Mouse (Mus musculus): ENCODE results near the gene Ppp6r3. TPM values are rescaled to one million over a fixed set of nuclear protein-coding genes. Genes with fewer than 3 reads are reported as not detected.

The Ppp6r3 gene
- total and polyA plus RNA-seq, 2 experiments from 2014 or later = 32.4 to 58.8 TPM

- Histone ChIP-seq H3K4me2 (ENCODE audit: low read depth, low read length) (peak overlapping the region; percentile 92), H3K27ac (ENCODE audit: low read depth) (peak overlapping the region; percentile 97), H3K27me3 (ENCODE audit: control insufficient read depth, insufficient read depth, low read length) (no peaks in the 10 kb centered on the region), H3K4me1 (ENCODE audit: control insufficient read depth, insufficient read depth) (peaks cover 37% of the 10 kb centered on the region), H3K36me3 (replicated peaks; ENCODE audit: control insufficient read depth, insufficient read depth, low read length) (no peaks in the 10 kb centered on the region), H3K9ac (replicated peaks; ENCODE audit: low read depth, low read length) (peak overlapping the region; percentile 95), H3K9me3 (replicated peaks; ENCODE audit: control insufficient read depth, low read length) (no peaks in the 10 kb centered on the region), H3K4me3 (ENCODE audit: low read depth, low read length) (peak overlapping the region; percentile 95)
- under 1% methylated on average over 34 of the region's 50 CpGs for WGBS
- ATAC-seq (ENCODE audit: insufficient read depth, low read depth) (peak; percentile 37), DNase-seq (ENCODE audit: low spot score) (no peak)
- TF ChIP-seq CTCF (IDR thresholded peaks at IDR 0.05; ENCODE audit: low read depth) (no peak), EP300 (IDR thresholded peaks at IDR 0.05; ENCODE audit: low read depth) (no peak)
Measured at GRCm38 (mm10) chr19:3575276-3575631, 295 bp downstream of the Ppp6r3 start.

GRCm38 (mm10) chr19:3574593-3575094, 905 bp downstream of the Ppp6r3 start:
- Histone ChIP-seq H3K4me2 (ENCODE audit: low read depth, low read length) (peak overlapping the region; percentile 92), H3K4me1 (ENCODE audit: control insufficient read depth, insufficient read depth) (peaks cover 39% of the 10 kb centered on the region), H3K27me3 (ENCODE audit: control insufficient read depth, insufficient read depth, low read length) (no peaks in the 10 kb centered on the region), H3K9ac (replicated peaks; ENCODE audit: low read depth, low read length) (peak overlapping the region; percentile 95), H3K27ac (ENCODE audit: low read depth) (peak overlapping the region; percentile 97), H3K4me3 (ENCODE audit: low read depth, low read length) (peak overlapping the region; percentile 95), H3K36me3 (replicated peaks; ENCODE audit: control insufficient read depth, insufficient read depth, low read length) (no peaks in the 10 kb centered on the region), H3K9me3 (replicated peaks; ENCODE audit: control insufficient read depth, low read length) (no peaks in the 10 kb centered on the region)
- no peak for TF ChIP-seq EP300 (IDR thresholded peaks at IDR 0.05; ENCODE audit: low read depth)
- no peak for TF ChIP-seq CTCF (IDR thresholded peaks at IDR 0.05; ENCODE audit: low read depth)
- DNase-seq (ENCODE audit: low spot score) (no peak), ATAC-seq (ENCODE audit: insufficient read depth, low read depth) (no peak)
- WGBS = 1% methylated on average over 9 of the region's 9 CpGs

DNA sequence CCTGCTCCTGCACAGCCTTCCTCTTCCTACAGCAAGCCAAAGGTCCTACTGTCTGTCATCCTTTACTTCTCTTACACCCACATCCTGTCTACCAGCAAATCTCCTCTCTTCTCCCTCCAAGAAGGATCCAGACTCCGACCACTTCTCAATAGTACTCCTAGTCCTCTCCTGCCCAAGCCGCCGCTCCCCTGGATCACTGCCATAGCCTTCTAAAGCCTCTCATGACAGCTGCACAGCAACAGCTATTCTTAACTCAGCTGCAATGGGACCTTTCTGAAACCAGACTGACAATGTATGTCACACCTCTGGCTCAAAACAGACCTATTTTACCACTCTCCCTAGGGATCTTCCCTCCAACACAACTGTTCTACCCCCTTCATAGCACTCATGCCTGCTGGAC, 11.2 kb downstream of the Ppp6r3 start:
- Histone ChIP-seq H3K9ac (replicated peaks; ENCODE audit: low read depth, low read length) (no peak overlapping the region), H3K4me1 (ENCODE audit: control insufficient read depth, insufficient read depth) (peaks cover 49% of the 10 kb centered on the region), H3K36me3 (replicated peaks; ENCODE audit: control insufficient read depth, insufficient read depth, low read length) (no peaks in the 10 kb centered on the region), H3K4me2 (ENCODE audit: low read depth, low read length) (peak overlapping the region; percentile 36), H3K4me3 (ENCODE audit: low read depth, low read length) (peak overlapping the region; percentile 4; the same call in 1 of the 2 replicates), H3K27me3 (ENCODE audit: control insufficient read depth, insufficient read depth, low read length) (no peaks in the 10 kb centered on the region), H3K27ac (ENCODE audit: low read depth) (peak overlapping the region; percentile 65), H3K9me3 (replicated peaks; ENCODE audit: control insufficient read depth, low read length) (no peaks in the 10 kb centered on the region)
- DNase-seq (ENCODE audit: low spot score) (peak; percentile 92), ATAC-seq (ENCODE audit: insufficient read depth, low read depth) (peak; percentile 88)
- 5% methylated on average over 3 of the region's 3 CpGs for whole genome bisulfite sequencing
- TF ChIP-seq CTCF (IDR thresholded peaks at IDR 0.05; ENCODE audit: low read depth) = no peak
- TF ChIP-seq EP300 (IDR thresholded peaks at IDR 0.05; ENCODE audit: low read depth) = no peak

DNA sequence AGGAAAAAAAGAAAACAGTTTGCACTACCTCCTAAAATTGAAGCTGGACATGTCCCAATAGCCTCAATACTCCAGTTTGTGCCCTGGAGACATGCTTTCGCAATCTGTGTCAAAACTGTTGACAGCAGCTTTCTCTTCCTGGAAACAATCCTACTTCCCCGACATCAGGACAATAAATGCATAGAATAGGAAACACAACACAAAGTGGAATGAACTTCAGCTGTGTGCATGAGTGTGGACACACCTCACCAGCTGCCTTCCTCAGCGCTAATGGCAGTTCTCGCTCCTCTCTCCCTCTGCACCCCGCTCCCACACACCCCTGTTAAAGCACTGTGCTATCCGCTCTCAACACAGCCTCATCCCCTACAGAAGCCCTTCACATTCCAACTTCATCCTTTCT, 12.8 kb downstream of the Ppp6r3 start:
- no peak for DNase-seq (ENCODE audit: low spot score)
- no peak overlapping the region for H3K9ac ChIP-seq (replicated peaks; ENCODE audit: low read depth, low read length)

DNA sequence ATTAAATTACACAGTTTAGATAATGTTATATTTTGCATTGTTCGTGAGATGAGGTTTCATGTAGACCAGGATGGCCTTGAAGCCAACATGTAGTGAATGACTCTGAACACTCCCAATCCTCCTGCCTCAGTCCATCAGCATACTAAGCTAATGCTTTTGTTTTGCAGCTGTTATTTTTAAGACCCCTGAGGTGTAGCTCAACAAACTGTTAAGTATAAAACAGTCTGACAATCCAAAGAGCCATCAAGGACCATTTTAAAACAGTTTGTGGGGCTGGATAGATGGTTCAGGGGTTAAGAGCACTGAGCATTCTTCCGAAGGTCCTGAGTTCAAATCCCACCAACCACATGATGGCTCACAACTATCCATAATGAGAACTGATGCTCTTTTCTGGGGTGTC, 13.3 kb downstream of the Ppp6r3 start:
- H3K36me3 ChIP-seq (replicated peaks; ENCODE audit: control insufficient read depth, insufficient read depth, low read length) = no peaks in the 10 kb centered on the region
- peaks cover 29% of the 10 kb centered on the region for H3K4me1 ChIP-seq (ENCODE audit: control insufficient read depth, insufficient read depth)
- WGBS = 92% methylated on average over 2 of the region's 2 CpGs
- H3K4me2 ChIP-seq (ENCODE audit: low read depth, low read length) = no peak overlapping the region
- TF ChIP-seq CTCF (IDR thresholded peaks at IDR 0.05; ENCODE audit: low read depth) (no peak), EP300 (IDR thresholded peaks at IDR 0.05; ENCODE audit: low read depth) (no peak)
- H3K27me3 ChIP-seq (ENCODE audit: control insufficient read depth, insufficient read depth, low read length) = no peaks in the 10 kb centered on the region
- no peak overlapping the region for H3K27ac ChIP-seq (ENCODE audit: low read depth)
- H3K9ac ChIP-seq (replicated peaks; ENCODE audit: low read depth, low read length) = no peak overlapping the region
- no peak overlapping the region for H3K4me3 ChIP-seq (ENCODE audit: low read depth, low read length)
- H3K9me3 ChIP-seq (replicated peaks; ENCODE audit: control insufficient read depth, low read length) = no peaks in the 10 kb centered on the region
- no peak for DNase-seq (ENCODE audit: low spot score)
- ATAC-seq (ENCODE audit: insufficient read depth, low read depth) = no peak

More for the DNA sequence above, 12.8 kb downstream of the Ppp6r3 start:
- Histone ChIP-seq H3K4me2 (ENCODE audit: low read depth, low read length) (no peak overlapping the region), H3K4me3 (ENCODE audit: low read depth, low read length) (no peak overlapping the region), H3K9me3 (replicated peaks; ENCODE audit: control insufficient read depth, low read length) (no peaks in the 10 kb centered on the region), H3K36me3 (replicated peaks; ENCODE audit: control insufficient read depth, insufficient read depth, low read length) (no peaks in the 10 kb centered on the region), H3K4me1 (ENCODE audit: control insufficient read depth, insufficient read depth) (peaks cover 33% of the 10 kb centered on the region), H3K27me3 (ENCODE audit: control insufficient read depth, insufficient read depth, low read length) (no peaks in the 10 kb centered on the region), H3K27ac (ENCODE audit: low read depth) (no peak overlapping the region)
- WGBS = 62% methylated on average over 6 of the region's 6 CpGs
- TF ChIP-seq EP300 (IDR thresholded peaks at IDR 0.05; ENCODE audit: low read depth) (no peak), CTCF (IDR thresholded peaks at IDR 0.05; ENCODE audit: low read depth) (no peak)
- ATAC-seq (ENCODE audit: insufficient read depth, low read depth) = no peak

All from heart, postnatal 0 days (tissue).